Mouse (Mus musculus) testis, adult 2 months (tissue): ENCODE data around the gene Bco1. TPM values are rescaled to one million over a fixed set of nuclear protein-coding genes. Genes with fewer than 3 reads are reported as not detected.

Experiments used
- H3K27ac ChIP-seq: fragments of 200-500 bp; 2 replicates; pipeline ENCODE4 v1.5.1; 2012; ENCODE audit warnings: low read depth, low read length; ENCODE audit not compliant: control insufficient read depth, insufficient read depth
- H3K27me3 ChIP-seq: fragments of 200-500 bp; 2 replicates; pipeline ENCODE4 v1.6.1; 2012; ENCODE audit warnings: mild to moderate bottlenecking, low read length, moderate library complexity; ENCODE audit not compliant: control insufficient read depth, insufficient read depth
- H3K36me3 ChIP-seq: fragments of 200-500 bp; 2 replicates; pipeline ENCODE4 v1.6.1; 2012; ENCODE audit warnings: mild to moderate bottlenecking, low read length; ENCODE audit not compliant: control insufficient read depth, insufficient read depth
- H3K4me1 ChIP-seq: fragments of 200-500 bp; 2 replicates; pipeline ENCODE4 v1.6.1; 2012; ENCODE audit warnings: low read length; ENCODE audit not compliant: control insufficient read depth, insufficient read depth
- H3K4me3 ChIP-seq: fragments of 200-500 bp; 2 replicates; pipeline ENCODE4 v1.5.1; 2012; ENCODE audit warnings: low read depth, mild to moderate bottlenecking, low read length, moderate library complexity, mixed read lengths; ENCODE audit not compliant: control insufficient read depth
- CTCF ChIP-seq: fragments of 200-500 bp; IDR thresholded peaks from 2 replicates; pipeline ENCODE4 v1.5.1; 2012; ENCODE audit warnings: low read depth, mild to moderate bottlenecking, inconsistent platforms, low read length, moderate library complexity; ENCODE audit not compliant: control insufficient read depth, insufficient read depth, insufficient replicate concordance
- POLR2A ChIP-seq: fragments of 200-500 bp; IDR thresholded peaks from 2 replicates; pipeline ENCODE4 v1.6.1; 2012; ENCODE audit warnings: low read depth, mild to moderate bottlenecking, inconsistent platforms, low read length, moderate library complexity; ENCODE audit not compliant: control insufficient read depth
- polyA plus RNA-seq: library from polyadenylated mRNA; depleted of rRNA; stranded (reverse); fragments of >200 nt; gene quantifications from 2 replicates; pipeline ENCODE4 v1.2.3, GENCODE M21; 2012

Bco1 gene
- polyA plus RNA-seq, 1 experiment: 38.7 TPM

- H3K4me3 ChIP-seq: no peak overlapping the region
- H3K27me3 ChIP-seq: no peaks in the 10 kb centered on the region
- H3K27ac ChIP-seq: no peak overlapping the region
- TF ChIP-seq POLR2A (no peak), CTCF (no peak)
- no peaks in the 10 kb centered on the region for H3K4me1 ChIP-seq
- no peaks in the 10 kb centered on the region for H3K36me3 ChIP-seq
These were observed 30.2 kb downstream of the Bco1 start for GRCm38 (mm10) chr8:117125854-117126253.

GRCm38 (mm10) chr8:117126411-117126810 is 30.8 kb downstream of the Bco1 start:
- TF ChIP-seq POLR2A (no peak), CTCF (no peak)
- no peaks in the 10 kb centered on the region for H3K27me3 ChIP-seq
- no peak overlapping the region for H3K4me3 ChIP-seq
- no peaks in the 10 kb centered on the region for H3K4me1 ChIP-seq
- H3K36me3 ChIP-seq: no peaks in the 10 kb centered on the region
- H3K27ac ChIP-seq: no peak overlapping the region

- no peaks in the 10 kb centered on the region for H3K36me3 ChIP-seq
- no peaks in the 10 kb centered on the region for H3K27me3 ChIP-seq
- H3K4me1 ChIP-seq: no peaks in the 10 kb centered on the region
- no peak overlapping the region for H3K27ac ChIP-seq
- no peak overlapping the region for H3K4me3 ChIP-seq
- TF ChIP-seq CTCF (peak; percentile 7; the same call in 1 of the 2 replicates), POLR2A (no peak)
These were observed 31.4 kb downstream of the Bco1 start for GRCm38 (mm10) chr8:117127063-117127462.

- Histone ChIP-seq H3K27me3 (no peaks in the 10 kb centered on the region), H3K27ac (no peak overlapping the region), H3K4me1 (peaks cover 4% of the 10 kb centered on the region; the same call in 1 of the 2 replicates), H3K4me3 (no peak overlapping the region), H3K36me3 (no peaks in the 10 kb centered on the region)
- TF ChIP-seq CTCF (no peak), POLR2A (no peak)
These were observed 38.0 kb downstream of the Bco1 start for GRCm38 (mm10) chr8:117133702-117134101.

- Histone ChIP-seq H3K4me1 (peaks cover 4% of the 10 kb centered on the region; the same call in 1 of the 2 replicates), H3K27ac (no peak overlapping the region), H3K27me3 (no peaks in the 10 kb centered on the region), H3K4me3 (no peak overlapping the region), H3K36me3 (no peaks in the 10 kb centered on the region)
- TF ChIP-seq CTCF: no peak
- TF ChIP-seq POLR2A: no peak
These were observed 40.7 kb downstream of the Bco1 start for GRCm38 (mm10) chr8:117136351-117136750.

GRCm38 (mm10) chr8:117136763-117137162 is 41.1 kb downstream of the Bco1 start:
- Histone ChIP-seq H3K4me3 (no peak overlapping the region), H3K4me1 (peaks cover 4% of the 10 kb centered on the region; the same call in 1 of the 2 replicates), H3K27me3 (no peaks in the 10 kb centered on the region), H3K36me3 (no peaks in the 10 kb centered on the region), H3K27ac (no peak overlapping the region)
- TF ChIP-seq CTCF (no peak), POLR2A (no peak)

GRCm38 (mm10) chr8:117137357-117137756 is 41.7 kb downstream of the Bco1 start:
- Histone ChIP-seq H3K36me3 (no peaks in the 10 kb centered on the region), H3K27ac (no peak overlapping the region), H3K27me3 (no peaks in the 10 kb centered on the region), H3K4me3 (no peak overlapping the region), H3K4me1 (peaks cover 4% of the 10 kb centered on the region; the same call in 1 of the 2 replicates)
- TF ChIP-seq POLR2A: no peak

GRCm38 (mm10) chr8:117148520-117148919 is 52.9 kb downstream of the Bco1 start:
- Histone ChIP-seq H3K36me3 (no peaks in the 10 kb centered on the region), H3K27ac (no peak overlapping the region), H3K4me1 (no peaks in the 10 kb centered on the region), H3K27me3 (no peaks in the 10 kb centered on the region), H3K4me3 (no peak overlapping the region)
- TF ChIP-seq POLR2A: no peak
- TF ChIP-seq CTCF: peak; percentile 25; the same call in 1 of the 2 replicates
